Mouse (Mus musculus) left cerebral cortex, postnatal 36 days (tissue): ENCODE data around the gene Vwa8. TPM values are rescaled to one million over a fixed set of nuclear protein-coding genes. Genes with fewer than 3 reads are reported as not detected.

Experiments used
- DNase-seq, 2 experiments: peaks; one replicate each; pipeline ENCODE4 v3.0.0; 2021 to 2022; ENCODE audit warnings: low spot score in 2 of 2, mixed read lengths in 1 of 2
- intact Hi-C: fragments of 180-260 bp; cut with DNase I; formaldehyde crosslinking; loops from one replicate; pipeline ENCODE4 v1.15.1; 2025
- total RNA-seq, 2 experiments: library from RNA; stranded (reverse); gene quantifications; 2 replicates each; pipeline ENCODE4 v1.2.3; 2021

Gene Vwa8
- 10 to 100 TPM; 29.5 to 30.2 TPM for total RNA-seq

DNA sequence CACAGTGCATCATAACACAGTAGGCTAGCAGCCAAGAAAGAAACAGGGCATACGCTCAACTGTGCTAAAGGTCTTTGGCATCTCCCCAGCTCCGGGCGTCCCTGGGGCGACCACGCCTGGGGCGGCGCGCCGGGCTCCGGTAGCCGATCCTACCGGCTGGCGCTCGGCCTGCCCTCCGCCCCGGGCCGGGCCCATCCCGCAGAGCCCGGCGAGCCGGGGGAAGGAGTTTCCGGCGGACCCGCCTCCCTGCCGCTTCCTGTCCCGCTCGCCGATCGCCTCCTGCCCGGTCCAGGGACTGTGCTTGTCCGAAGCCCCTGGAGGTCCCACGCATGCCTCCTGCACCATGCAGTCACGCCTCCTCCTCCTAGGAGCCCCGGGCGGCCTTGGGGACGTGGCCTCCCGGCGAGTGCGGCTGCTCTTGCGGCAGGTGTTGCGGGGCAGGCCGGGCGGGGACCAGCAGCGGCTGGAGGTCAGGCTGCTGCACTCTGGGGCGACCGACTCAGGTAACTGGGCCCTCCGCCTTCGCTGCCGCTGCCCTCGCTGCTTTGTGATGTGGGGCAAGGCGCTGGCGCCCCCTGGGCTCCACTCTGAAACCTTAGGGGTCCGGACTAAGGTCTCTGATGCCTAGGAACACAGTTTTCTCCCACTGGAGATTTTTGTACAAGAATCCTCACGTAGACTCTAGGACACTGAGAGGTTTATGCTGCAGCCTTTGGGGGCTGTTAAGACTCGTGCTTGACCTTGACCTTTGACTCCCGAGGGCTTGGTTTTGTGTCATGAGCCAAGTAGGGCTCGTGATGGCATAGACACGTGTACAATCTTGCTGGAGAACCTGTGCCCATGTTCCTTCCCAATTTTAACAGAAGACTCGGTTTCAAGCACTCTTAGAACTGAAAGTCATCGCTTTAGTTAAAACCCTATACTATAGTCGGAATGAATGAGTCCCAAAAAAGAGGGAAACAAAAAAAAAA lies at the start of gene Vwa8:
Vwa8 (plus strand) TSS at position 112 of the 971 bp plus-strand sequence.
- DNase-seq: peak; percentile 79 to 82
- intact Hi-C loops: loop anchor here (2.0 kb wide), 1 partner anchor 116 kb away; the partner anchor contains the start of gene Dgkh

DNA sequence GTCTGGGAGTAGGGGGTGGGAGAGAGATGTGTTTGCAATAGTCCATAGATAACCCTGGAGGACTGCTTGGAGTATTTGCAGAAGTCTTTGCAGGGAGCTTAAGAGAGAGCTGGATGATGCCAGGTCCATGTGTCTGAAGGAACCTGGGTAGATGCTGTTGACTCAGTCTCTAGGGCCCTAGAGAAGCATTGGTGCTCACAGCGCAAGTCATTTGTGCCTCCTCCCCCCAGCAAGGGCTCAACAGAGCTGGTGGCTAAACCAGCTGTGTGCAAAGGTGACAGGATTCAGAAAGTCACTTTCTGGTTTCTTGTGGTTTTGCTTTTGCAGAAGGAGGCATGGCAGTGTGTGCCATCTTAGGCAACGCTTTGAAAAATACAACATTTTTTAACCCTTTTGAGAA lies 46.5 kb upstream of the Vwa8 start:
- DNase-seq: no peak
- intact Hi-C loops: no loop called here

DNA sequence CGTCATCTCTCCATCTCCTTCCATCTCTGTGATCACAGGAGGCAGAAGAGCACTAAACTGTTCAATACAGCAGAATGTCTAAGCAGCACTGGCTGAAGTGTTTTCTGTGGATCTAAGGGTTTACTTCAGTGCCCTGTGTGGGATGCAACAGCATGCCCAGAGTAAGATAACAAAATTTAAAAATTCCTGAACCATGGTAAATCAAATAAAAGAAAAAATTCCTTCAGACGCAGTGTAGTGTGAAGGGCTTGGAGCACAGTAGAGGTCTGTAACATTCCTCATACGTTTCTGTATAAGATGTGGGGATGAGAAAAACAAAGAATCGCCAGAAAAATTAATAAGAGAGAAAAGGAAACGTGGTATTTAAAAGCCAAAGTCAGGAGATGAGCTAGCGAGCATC lies 44.9 kb upstream of the Vwa8 start:
- DNase-seq: no peak

DNA sequence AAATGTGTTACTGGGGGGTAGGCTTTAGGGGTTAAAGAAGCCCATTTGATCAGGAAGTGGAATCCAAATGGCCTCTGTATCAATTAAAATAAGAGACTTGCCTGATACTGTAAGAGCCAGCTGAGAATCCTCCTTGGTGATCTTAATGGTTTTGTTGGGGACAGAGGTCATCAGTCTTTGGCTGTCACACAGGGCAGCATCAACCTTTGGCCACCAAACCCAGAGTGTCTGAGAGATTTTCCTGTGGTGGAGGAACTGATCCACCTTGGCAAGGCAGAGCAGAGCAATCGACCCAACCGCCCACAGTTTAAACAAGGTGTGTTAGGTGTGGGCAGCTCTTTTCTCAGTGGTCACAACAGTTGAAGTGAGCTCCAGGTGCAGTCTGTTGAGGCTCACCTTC lies 36.0 kb upstream of the Vwa8 start:
- no peak for DNase-seq
- intact Hi-C loops: no loop called here

More for the DNA sequence above, 44.9 kb upstream of the Vwa8 start:
- intact Hi-C loops: no loop called here

DNA sequence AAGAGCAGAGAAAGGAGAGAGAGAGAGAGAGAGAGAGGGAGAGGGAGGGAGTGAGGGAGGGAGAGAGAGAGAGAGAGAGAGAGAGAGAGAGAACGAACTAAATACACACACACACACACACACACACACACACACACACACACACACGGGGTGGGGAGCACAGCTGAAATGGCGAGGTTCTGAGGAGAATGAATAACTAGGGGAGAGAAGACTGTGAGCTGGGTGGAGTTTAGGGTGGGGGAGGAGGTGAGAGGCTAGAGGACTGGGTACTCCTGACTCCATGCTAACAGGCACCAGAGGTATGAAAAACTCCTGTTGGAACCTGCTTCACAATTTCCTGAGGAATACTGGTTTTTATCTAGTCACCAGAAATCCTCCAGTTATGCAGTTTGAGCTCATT lies 32.4 kb upstream of the Vwa8 start:
- DNase-seq: no peak
- intact Hi-C loops: no loop called here

DNA sequence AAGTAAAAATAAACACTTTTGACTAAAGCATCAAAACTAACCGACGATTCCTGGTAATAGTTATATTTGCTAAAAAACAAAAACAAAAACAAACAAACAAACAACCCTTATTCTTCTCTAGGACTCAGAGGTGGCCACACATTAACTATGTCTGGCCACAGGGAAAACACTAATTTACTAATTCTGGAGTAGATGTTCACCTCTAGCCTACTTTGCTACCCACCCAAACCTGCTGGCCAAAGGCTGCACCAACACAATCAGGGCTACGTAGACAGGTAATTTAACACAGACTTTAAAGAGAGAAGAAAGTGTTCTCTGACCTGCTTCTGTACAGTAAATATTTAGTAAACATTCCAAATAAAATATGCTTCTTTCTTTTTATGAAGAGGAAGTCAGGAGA lies 31.2 kb upstream of the Vwa8 start:
- intact Hi-C loops: no loop called here
- DNase-seq: no peak

DNA sequence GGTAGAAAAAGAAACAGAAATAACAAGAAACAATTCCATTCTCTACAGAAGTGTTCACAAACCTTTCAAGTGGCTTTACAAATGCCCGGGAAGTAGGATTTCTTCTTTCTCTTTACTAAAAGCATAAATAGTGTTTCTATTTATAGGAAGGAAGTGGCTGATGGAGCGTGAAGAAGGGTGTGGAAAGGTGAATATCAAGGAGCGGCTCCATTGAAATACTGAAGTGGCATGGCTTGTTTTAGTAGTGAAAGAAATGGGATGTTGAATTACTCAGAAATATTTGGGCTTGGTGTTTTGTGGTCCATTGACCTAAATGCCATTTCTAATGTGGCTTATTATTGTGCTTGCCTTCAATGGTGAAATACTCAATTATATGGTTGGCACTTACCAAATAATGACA lies 30.4 kb upstream of the Vwa8 start:
- DNase-seq: no peak
- intact Hi-C loops: no loop called here

DNA sequence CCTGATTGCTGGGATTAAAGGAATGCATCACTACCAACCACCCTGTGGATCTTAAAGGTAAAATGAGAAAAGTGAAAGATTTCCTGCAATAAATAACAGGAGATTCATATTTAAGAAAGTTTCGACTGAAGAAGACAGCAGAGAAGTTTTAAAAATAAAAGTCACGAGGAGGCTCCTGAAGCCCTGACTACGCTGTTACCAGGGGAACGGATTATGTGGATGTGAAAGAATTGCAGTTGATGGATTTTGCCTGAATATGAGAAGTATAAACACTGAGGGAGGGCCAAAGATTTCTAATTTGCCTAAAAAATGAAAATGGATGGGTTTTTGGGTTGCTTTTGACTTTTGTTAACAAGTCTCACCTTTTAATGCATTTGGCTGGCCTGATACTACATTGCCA lies 24.8 kb upstream of the Vwa8 start:
- intact Hi-C loops: no loop called here
- DNase-seq: no peak

DNA sequence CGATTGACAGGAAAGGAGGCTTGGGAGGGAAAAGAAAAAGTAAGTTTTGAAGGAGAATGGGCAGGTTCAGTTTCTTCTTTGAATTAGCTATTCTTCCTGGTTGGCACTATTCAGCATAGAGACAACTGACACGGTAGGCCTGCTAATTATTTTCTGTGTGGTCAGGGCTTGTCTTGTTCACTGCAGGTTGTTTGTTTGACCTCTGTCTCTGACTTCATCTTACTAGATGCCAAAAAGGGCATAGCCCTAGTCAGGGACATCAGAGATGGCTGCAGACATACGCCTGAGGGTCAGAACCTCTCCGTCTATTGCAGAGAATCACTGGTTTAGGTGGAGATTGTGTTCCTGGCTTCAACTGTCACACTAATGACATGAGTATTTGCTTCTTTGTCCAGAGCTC lies 24.3 kb upstream of the Vwa8 start:
- intact Hi-C loops: no loop called here
- no peak for DNase-seq

DNA sequence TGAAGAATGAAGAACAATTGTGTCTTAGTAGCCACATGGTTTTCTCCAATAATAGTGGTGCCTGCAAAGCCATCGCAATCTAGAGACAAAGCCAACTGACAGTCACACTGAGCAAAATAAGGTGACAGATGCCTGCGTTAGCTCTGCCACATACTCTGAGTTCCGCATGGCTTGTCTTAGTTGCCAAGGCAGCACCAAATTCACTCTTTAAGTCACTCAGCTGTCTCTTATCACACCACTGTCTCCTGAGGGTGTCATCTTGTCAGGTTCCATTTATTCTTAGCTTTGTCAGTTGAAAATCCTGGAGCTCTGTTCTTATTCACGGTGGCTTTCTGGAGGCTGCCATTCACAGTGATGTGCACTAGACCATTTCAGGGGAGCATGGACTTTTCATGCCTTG lies 17.7 kb upstream of the Vwa8 start:
- no peak for DNase-seq
- intact Hi-C loops: no loop called here

DNA sequence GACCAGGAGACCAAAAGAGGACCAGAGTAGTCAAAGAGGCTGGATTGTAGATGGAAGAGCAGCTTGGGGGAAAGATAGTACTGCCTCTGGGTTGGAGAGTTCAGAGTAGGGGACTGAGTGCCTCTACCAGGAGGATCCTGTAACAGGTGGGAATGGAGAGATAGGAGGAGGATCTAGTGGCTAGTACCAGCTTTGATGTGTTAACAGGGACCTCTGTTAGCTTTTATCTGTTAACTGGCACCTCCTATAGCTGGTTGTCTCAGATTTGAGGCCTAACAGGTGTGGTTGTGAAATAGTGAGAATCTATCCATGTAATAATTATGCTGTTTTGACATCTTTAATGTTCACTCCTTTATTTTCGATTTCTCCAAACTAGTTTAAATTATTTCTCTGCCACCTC lies 904 bp upstream of the Vwa8 start:
- no peak for DNase-seq
- intact Hi-C loops: loop anchor here (2.0 kb wide), 1 partner anchor 115 kb away; the partner anchor contains the start of gene Dgkh

DNA sequence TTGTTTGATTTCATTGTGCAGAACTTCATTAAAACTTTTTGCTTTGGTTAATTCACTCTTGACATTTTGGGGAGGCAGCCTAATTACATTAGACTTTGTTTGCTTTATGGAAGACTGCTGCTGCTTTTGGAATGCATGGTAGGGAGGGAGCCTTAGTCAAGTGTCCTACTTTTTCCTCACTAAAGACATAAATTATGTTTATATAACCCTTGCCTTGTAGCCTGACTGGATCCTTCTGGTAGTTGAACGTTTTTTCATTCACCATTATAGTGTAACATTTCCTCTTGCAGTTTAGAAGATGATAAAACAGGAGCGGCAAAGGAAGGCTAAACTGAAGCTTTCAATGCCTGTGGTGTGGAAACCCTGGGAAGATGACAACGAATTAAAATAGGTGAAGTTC lies 375 bp upstream of the Vwa8 start:
- intact Hi-C loops: loop anchor here (2.0 kb wide), 1 partner anchor 116 kb away; the partner anchor contains the start of gene Dgkh
- DNase-seq: no peak

DNA sequence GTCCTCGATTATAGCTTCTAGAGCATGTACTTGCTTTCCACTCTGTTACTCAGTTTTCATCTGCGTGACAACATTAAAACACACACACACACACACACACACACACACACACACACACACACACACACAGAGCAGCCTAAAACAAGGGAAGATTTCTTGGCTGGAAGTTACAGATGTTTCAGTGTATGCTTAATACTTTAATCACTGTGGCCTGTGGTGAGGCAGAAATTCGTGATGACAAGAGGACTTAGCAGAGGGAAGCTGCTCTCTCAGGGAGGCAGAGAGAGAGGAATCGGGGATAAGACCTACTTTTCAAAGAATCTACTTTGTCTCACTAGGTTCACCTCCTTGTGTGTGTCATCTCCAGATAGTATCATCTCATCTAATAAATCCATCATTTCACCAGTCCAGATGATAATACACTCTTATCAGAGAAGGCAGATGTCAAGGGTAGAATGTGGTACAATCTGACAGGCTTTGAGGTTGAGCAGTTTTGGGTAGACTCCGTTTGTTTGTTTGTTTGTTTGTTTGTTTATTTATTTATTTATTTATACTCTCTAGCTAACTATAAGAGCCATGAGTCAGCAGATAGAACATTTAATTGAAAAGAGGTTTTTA lies 1.2 kb downstream of the Vwa8 start:
- intact Hi-C loops: loop anchor here (2.0 to 5.0 kb wide), 2 partner anchors 117 to 257 kb away; partner anchors contain the start of gene Dgkh
- no peak for DNase-seq

DNA sequence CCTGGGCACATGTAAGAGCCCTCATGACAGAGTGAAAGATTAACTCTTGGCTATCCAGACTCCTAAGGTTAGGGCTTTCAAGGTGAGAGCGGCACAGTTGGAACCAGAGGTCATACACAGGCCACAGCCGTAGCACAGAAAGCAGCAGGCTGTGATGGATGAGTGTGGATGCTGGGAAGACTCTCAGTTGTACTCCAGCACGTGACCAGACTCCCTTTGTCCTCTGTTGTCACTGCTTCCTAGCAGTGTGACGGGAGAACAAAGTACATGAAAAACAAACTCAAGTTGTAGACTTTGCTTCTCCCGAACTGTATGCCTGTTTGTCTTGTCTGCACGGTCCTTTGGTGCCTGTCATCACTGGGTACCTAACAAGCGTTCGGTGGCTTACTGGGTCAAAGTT lies 1.8 kb downstream of the Vwa8 start:
- intact Hi-C loops: loop anchor here (5.0 kb wide), 1 partner anchor 257 kb away; no protein-coding TSS in a partner anchor
- no peak for DNase-seq

DNA sequence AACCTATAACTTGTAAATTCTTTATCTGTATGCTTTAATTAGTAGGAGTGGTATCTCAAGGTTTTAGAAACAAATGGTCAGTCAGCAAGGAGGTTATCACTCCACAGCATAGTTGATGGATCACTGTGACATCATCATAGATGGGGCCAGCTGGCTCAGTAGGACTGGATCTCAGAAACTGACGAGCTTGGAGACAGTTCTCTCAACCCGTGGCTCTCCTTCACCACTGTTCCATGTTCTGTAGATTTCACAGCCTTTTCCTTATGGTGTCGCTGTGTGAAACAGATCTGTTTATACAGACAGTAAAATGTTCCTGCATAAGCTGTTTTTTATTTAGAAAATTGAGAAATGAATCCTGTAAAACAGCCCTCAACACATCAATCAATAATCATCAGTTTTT lies 2.5 kb downstream of the Vwa8 start:
- intact Hi-C loops: loop anchor here (5.0 kb wide), 1 partner anchor 256 kb away; no protein-coding TSS in a partner anchor
- DNase-seq: peak in 1 of 2 experiments; percentile 11

DNA sequence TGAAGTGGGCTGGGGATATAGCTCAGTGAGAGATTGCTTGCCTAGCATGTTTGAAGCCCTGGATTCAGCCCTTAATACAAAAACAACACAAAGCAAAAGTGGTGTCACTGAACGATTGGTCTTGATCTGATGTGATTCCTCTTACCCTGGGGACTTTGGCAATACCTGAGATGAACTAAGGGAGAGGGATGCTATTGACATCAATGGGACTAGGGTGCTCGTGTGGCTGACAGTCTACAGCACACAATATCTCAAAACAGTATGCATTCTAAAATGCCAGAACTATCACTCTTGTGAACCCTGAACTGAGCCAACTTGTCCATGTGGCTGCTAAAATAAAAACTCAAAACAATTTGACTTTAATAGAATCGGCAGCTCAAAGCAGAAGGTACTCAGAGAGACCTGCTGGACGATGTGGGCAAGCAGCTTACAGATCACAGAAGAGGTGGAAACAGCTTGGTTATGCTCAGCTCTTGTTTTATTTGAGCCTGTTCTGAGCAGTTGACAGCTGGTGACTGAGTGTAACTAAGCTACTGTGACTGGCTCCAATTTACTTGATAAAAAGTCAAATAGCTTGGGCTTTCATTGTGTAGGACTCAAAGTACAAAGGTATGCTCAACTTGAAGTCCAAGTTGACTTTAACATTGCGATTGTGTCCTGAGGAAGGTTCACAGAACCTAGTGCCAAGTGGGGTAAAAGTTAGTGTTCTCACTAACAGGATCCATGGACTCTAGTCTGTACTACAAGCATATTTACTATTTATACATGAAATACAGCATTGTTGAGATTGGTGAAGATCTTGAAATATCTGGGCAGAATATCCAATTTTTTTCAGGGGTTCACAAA lies 3.8 kb downstream of the Vwa8 start:
- DNase-seq: no peak
- intact Hi-C loops: loop anchor here (5.0 kb wide), 1 partner anchor 255 kb away; no protein-coding TSS in a partner anchor

DNA sequence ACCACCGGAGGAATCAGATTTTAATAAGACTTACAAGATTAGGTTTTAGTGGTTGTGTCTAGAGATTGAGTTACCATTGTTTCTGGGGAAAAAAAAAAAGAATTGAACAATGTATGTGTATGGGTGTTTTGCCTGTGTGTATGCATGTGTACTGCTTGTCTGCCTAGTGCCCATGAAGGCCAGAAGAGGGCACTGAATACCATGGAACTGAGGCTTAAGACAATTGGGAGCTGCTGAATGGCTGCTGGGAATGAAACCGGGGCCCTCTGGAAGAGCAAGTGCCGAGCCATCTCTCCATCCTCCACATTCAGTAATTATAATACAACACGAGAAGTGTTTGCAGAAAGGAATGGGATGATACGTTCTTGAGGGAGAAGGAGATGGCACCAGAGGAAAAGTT lies 12.3 kb downstream of the Vwa8 start:
- intact Hi-C loops: no loop called here
- DNase-seq: no peak

DNA sequence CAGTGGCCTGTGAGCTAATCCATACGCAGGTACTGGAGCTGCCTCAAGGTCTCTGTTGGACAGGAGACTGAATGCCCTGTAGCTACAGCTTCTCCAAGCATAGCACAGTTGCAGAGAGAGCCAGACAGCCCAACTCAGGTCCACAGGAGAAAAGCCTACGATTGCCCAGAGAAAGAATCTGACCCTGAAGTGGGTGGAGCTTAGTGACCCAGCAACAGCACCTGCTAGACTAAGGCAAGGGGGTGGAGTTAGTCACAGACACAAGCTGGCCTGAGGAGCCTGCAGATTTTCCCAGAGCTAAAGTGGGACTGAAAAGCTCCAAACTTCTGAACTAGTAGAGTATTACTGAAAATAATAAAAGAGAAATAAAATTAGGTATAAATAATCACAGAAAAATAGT lies 21.2 kb downstream of the Vwa8 start:
- intact Hi-C loops: no loop called here
- DNase-seq: no peak

DNA sequence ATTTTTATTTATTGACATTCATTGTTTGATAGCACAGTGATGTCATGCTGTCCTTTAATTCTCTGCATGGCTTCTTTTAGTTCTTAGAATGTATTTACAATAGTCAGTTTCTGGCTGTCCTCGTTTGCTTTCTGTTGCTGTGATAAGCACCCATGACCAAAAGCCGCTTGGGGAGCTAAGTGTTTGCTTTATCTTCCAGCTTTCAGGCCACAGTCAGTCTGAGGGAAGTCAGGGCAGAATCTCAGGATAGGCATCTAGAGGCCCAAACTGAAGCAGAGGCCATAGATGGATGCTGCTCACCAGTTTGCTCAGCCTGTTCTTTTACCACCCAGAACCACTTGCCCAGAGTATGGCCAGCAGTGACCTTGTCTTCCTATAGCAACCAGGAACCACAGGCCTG lies 28.3 kb downstream of the Vwa8 start:
- intact Hi-C loops: no loop called here
- no peak for DNase-seq
